Mouse (Mus musculus) gastrocnemius, postnatal 36 days (tissue): ENCODE results near the gene Nsdhl. TPM values are rescaled to one million over a fixed set of nuclear protein-coding genes. Genes with fewer than 3 reads are reported as not detected.

ENCODE experiments used
- DNase-seq, 2 experiments: peaks; one replicate each; pipeline ENCODE4 v3.0.0; 2022
- intact Hi-C: fragments of 180-260 bp; cut with DNase I; formaldehyde crosslinking; loops from one replicate; pipeline ENCODE4 v1.15.1; 2025
- long read RNA-seq, 2 experiments: library from polyadenylated mRNA; stranded (forward); transcript quantifications; one replicate each; pipeline ENCODE4 v2.0.0; 2021
- total RNA-seq, 2 experiments: library from RNA; stranded (reverse); gene quantifications; 2 replicates each; pipeline ENCODE4 v1.2.3; 2021

The Nsdhl gene
- 1 to 10 TPM; 3.9 to 4.2 TPM for total RNA-seq
- long read RNA-seq, experiment 1, transcript Nsdhl-201 (8 exons, 2,168 nt), result major isoform, 5 of 5 reads
- long read RNA-seq, experiment 1, partial matches to known transcripts, result 0 of 5 reads
- long read RNA-seq, experiment 1, other reads (novel, unspliced or antisense), result 0 of 5 reads
- long read RNA-seq, experiment 2, partial matches to known transcripts, result 0 of 4 reads
- long read RNA-seq, experiment 2, other reads (novel, unspliced or antisense), result 2 of 4 reads

DNA sequence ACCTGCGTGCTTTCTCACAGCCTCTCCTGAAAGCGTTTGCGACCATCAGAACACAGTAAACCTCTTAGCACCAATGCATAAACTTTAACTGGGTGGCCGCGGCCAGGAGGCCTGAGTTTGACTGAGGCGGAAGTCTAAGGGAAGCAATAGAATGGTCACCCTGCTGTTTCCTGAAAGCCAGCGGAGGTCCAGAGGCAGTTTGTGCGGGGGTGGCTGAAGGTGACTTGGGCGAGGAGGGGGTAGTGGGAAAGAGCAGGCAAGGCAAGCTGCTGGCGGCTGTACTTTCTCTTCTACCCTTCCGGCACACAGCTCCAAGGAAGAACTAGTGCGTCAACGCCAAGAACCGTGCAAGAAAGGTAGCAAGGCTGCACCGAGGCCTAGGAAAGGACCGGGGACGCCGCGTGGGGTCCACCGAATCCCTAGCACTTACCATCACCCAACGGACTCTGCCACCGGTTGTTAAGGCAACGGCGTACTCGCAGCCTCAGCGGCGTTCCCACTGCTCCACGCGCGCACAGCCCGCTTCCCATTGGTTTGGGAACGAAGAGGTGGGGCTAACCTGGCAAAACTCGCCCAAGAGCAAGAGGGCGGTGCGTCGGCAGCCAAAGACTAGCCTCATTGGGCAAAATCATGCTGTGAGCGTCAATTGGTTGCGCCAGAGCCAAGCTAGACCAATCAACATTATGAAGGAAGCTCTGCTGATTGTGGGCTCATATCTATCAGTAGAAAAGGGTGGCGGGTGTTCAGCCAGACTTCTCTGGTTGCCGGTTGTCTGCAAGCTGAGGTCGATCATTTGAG is at the start of gene Nsdhl, which contains the start of gene Cetn2:
Gene Nsdhl, plus strand, starts transcription at position 674 of the 798 bp plus-strand sequence.
Gene Cetn2, minus strand, starts transcription at position 528 of the 798 bp plus-strand sequence.
- DNase-seq, result peak; percentile 68 to 80
- intact Hi-C loops, result loop anchor here (5.0 kb wide), 1 partner anchor 134 kb away; no protein-coding TSS in a partner anchor

DNA sequence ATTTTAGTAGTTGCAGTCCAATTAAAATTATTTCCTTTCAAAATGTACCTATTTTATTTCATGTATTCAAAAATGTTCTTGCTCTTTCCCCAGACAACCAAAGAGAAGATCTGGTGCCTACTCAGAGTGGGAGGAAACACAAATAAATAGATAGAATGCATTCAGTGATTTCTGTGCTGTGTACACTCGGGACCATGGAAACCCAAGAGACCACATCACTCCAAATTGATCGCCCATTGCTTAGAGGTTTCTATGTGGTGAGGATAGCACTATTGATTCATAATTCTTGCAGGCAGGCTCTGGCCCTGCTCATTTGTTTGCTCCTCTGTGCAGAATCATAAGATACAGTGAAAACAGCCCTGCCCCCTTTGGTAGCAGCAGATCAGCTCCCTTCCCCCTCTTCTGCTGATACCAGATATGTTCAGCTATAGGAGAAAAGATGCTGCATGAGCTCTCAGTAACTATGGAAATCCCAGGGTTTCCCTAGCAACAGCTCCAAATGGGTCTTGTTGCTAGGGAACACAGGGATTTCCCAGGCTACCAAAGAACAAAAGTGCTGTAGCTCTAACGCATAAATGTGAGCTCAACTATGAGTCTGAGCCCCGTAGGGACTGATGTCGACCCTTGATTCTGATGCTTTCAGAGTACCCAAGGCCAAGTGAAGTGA is 22.8 kb upstream of the Nsdhl start:
- intact Hi-C loops, result no loop called here
- no peak for DNase-seq

- intact Hi-C loops, result no loop called here
- no peak for DNase-seq
Measured at GRCm38 (mm10) chrX:72896055-72896437, 22.3 kb upstream of the Nsdhl start.

GRCm38 (mm10) chrX:72902530-72902929 is 15.8 kb upstream of the Nsdhl start:
- no peak for DNase-seq
- intact Hi-C loops, result no loop called here

DNA sequence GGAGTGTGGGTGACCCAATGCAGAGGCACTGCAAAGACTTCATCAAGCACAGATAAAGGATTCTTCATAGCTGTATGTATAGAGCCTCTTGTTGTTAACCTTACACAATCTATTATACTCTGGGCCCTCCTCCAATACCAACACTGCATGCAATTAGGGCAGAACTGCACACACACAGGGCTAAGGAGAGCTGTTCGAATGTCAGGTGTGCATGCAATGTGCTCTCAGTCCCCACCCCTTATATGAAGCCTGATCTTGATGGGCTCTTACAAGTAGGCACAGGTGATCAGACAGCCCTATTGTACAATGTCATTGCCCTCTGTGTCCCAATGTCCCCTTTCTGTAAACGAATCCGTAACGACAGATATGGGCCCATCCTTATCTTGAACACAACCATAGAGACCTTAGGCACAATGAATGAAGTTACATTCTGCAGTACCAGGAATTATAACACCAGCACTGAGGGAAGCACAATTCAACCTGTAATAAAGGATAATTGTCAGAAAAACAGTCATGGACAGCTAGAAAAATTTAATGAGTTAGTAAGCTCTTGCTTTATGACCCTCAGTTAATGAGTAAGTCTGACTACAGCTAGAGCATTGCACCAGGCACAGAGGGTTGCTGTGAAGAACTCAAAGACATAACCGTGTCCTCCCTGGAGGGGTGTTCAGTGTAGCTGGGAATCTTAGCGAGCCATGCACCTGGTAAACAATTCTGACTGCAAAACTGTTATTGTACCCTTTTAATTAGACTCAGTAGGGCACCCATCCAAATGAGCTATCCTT is 10.5 kb upstream of the Nsdhl start:
- no peak for DNase-seq
- intact Hi-C loops, result no loop called here

- intact Hi-C loops, result no loop called here
- DNase-seq, result no peak
Measured at GRCm38 (mm10) chrX:72908404-72908741, 10.0 kb upstream of the Nsdhl start.

DNA sequence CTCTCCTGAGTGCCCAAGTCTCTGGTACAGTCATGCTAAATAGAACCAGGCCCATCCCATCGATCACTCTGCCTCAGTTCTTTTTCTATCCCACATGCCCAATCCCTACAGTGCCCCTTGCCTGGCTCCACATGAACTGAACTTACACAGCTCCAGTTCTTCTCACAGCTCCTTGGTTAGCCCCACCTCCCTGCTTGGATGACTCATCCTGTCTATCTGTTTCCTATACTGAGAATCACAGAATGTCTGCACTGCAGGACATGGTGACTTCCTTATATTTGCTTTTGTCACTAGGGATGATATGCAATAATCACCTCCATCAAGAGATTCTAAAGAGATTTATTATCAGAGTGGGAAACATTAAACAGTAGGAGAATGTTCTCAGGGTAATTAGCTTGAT is 6.7 kb upstream of the Nsdhl start:
- intact Hi-C loops, result no loop called here
- DNase-seq, result no peak

DNA sequence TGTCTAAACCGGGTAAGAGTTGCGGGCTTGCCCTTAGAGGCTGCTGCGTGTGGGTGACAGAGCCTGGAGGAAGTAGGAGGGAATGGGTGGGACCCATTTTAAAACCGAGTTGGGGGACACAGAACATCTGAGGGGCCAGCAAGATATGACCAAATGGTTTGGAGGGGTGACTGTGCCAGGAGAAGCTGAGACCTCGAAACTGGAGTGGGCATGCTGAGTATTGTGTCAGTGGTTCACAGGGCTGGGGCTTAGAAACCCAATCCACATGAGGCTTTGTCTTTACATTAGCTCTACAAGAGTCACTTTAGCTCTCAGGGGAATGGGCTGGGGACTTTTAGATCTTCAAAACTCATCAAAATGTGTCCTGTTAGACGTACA is 314 bp downstream of the Nsdhl start:
- DNase-seq, result no peak
- intact Hi-C loops, result loop anchor here (5.0 kb wide), 1 partner anchor 134 kb away; no protein-coding TSS in a partner anchor

DNA sequence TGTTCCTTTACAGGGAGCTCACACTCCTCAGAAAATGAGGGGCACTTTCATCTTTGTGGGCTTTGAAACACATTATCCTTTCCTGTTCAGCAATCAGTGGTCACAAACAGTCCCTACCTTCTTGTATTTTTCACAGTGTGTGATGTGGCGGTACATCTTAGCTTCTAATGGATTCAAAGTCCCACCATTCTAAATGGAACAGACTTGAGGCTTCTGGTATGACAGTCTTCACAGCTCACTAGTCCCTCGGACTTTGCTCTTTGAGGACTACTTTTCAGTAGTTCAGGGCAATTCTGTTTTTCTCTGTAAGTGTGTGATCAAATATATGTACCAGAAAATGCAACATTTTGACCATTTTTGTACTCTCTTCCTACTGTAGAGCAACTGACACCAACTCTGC is 3.0 kb downstream of the Nsdhl start:
- intact Hi-C loops, result no loop called here
- no peak for DNase-seq

DNA sequence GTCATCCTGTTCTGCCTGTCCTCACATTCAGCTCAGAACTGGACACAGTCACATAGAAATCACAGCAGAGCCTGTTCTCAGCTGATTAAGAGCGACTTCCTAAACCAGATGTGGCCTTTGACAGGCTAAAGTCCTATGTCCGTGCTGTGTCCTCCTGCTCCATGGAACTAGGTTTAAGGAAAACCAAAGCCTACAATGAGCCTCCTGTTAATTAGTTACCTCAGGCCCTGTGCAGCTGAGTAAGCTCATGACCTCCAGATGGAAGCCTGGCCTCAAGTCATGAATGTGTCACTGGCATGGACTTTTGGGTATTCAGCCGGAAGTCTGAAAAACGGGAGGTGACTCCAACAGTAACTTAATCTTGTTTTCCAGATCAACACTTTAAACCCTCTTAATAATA is 35.1 kb downstream of the Nsdhl start:
- DNase-seq, result no peak
- intact Hi-C loops, result no loop called here

- intact Hi-C loops, result no loop called here
- no peak for DNase-seq
Measured at GRCm38 (mm10) chrX:72956486-72956885, 38.1 kb downstream of the Nsdhl start.

- intact Hi-C loops, result no loop called here
- DNase-seq, result no peak
Measured at GRCm38 (mm10) chrX:72960431-72960830, 42.1 kb downstream of the Nsdhl start.

DNA sequence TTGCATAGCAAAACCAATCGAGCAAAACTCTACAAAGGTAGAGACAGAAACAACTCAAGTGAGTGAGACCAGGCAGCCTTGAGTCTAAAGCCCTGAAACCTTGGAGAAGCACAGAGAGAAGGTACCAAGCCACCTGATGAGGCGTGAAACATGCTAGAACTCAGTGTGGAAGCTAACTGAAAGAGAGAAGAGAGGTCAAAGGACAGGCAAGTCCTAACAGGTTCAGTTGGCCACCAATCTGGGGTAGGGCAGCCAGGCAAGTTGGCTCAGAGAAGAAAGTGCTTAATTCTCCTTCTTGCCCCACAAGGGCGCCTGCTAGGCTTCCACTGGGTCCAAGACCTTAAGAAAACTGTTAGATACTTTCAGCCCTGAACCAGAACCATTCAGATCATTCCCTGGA is 43.2 kb downstream of the Nsdhl start:
- intact Hi-C loops, result no loop called here
- DNase-seq, result no peak

DNA sequence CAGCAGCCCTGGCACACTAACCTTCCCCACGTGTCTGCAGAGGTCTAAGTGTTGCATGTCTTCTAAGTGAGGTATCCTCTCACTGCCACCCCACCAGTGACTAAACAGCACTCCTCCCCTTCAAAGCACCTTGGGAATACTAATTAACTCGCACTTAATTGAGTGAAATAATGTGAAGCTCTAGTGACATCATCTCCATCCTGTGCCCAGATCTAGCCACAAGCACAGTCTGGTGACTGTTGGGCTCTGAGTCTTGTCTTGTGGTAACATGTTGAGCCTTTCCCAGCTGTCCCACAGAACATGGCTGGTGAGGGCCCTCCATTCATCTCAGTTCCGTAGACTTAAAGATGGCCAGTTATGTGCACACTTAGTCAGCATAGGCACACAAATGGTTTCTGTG is 44.4 kb downstream of the Nsdhl start:
- no peak for DNase-seq
- intact Hi-C loops, result no loop called here

- no peak for DNase-seq
Measured at GRCm38 (mm10) chrX:72982831-72983230, 64.5 kb downstream of the Nsdhl start.

GRCm38 (mm10) chrX:72985607-72986006 is 67.2 kb downstream of the Nsdhl start:
- intact Hi-C loops, result no loop called here
- DNase-seq, result no peak

More at GRCm38 (mm10) chrX:72982831-72983230, 64.5 kb downstream of the Nsdhl start:
- intact Hi-C loops, result no loop called here

- intact Hi-C loops, result no loop called here
- peak; percentile 28 to 47 for DNase-seq
Measured at GRCm38 (mm10) chrX:72986841-72987519, 68.6 kb downstream of the Nsdhl start, which contains the start of gene Zfp185. TSS of gene Zfp185 (plus strand) at chrX:72987339.

DNA sequence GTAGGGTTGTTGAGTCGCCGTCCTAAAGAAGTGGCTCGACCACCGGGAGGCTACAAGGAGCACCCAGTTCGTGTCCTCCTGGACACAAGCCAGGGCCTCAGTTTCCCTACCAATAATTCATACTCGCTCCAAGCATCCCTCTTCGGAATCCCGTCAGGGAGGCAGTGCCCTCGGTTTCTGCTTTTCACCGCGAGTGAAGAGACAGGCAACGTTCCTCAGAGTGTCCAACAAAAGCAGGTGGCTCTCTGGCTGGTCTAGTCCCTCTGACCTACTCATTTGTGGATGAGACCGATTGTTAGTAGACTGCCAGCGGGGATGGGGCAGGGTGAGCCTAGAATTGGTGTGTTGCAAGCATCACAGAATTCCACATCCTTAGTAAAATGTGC is 69.2 kb downstream of the Nsdhl start:
- intact Hi-C loops, result no loop called here
- no peak for DNase-seq

DNA sequence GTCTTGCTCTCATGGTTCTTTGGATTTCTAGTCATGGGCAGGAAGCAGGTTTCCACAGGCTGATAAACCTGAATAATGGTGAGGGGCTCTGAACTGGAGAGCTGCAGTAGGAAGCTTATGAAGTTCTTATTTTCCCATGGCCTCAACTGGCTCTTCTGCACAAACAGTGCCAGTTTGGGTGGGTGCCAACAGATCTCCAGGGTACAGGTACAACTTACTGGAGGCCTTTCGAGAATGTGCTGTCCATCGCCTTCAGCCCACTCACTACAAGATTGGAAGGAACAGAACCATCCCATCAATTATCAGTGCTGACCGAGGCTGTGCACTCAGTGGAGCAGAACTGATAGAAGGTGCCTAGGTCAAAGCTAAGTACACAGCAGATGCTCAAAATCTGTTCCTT is 70.1 kb downstream of the Nsdhl start:
- DNase-seq, result no peak
- intact Hi-C loops, result no loop called here

- intact Hi-C loops, result no loop called here
Measured at GRCm38 (mm10) chrX:72990581-72990980, 72.2 kb downstream of the Nsdhl start.

More at GRCm38 (mm10) chrX:72990581-72990980, 72.2 kb downstream of the Nsdhl start:
- no peak for DNase-seq
